Mouse (Mus musculus) mouse embryonic stem cell (cell line): ENCODE measurements at regions not wholly inside any gene's neighbourhood (a gene's known extent, or its start where the extent isn't known, plus 50 kb on each side); places are given as distances from the start of the nearest gene placed in this dataset.

Experiments
- in situ Hi-C, 2 experiments: fragments of 300-500 bp; cut with MboI; formaldehyde crosslinking; loops; 1 replicate in 1 of 2; 3 replicates in 1 of 2; pipeline ENCODE4 v1.14.3; 2019 to 2020; ENCODE audit warnings: low sequenced_read_pairs in 2 of 2, low pct_unique_long_range_greater_than_20kb in 1 of 2, mixed read lengths in 1 of 2; ENCODE audit not compliant: unreplicated experiment in 1 of 2

GRCm38 (mm10) chr10:118648111-118648510 lies 207.3 kb downstream of the Ifng start:
- in situ Hi-C loops, result no loop called here

GRCm38 (mm10) chr10:118656561-118656960 lies 213.4 kb downstream of the Dyrk2 start:
- in situ Hi-C loops, result no loop called here

GRCm38 (mm10) chr10:118666009-118666408 lies 204.0 kb downstream of the Dyrk2 start:
- in situ Hi-C loops, result loop anchor here in 1 of 2 experiments (5.0 kb wide), 1 partner anchor 51 kb away; no protein-coding TSS in a partner anchor

GRCm38 (mm10) chr10:118675816-118676465 lies 194.1 kb downstream of the Dyrk2 start:
- in situ Hi-C loops, result no loop called here

- in situ Hi-C loops, result no loop called here
Observed at GRCm38 (mm10) chr10:118678750-118679418, 191.1 kb downstream of the Dyrk2 start.

- in situ Hi-C loops, result no loop called here
Observed at GRCm38 (mm10) chr10:118679507-118679906, 190.5 kb downstream of the Dyrk2 start.

DNA sequence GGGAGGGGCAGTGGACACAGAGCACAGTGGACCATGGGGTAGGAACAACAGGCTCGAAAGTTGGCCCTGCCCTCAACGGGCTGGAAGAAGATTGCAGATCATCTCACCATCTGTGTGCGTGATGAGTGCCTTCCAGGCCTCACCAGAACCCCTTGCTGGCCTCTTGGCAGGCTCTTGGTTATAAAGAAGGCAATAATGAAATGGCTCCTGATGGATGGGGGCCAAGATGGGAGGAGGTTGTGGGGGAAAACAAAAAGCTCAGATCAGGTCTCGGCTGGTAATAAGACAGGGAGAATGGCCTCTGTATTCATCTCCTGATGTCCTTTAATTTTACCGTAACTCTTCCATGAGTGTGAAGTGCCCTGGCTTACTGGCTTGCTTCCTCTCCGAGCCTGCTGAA lies 189.1 kb downstream of the Dyrk2 start:
- in situ Hi-C loops, result no loop called here

DNA sequence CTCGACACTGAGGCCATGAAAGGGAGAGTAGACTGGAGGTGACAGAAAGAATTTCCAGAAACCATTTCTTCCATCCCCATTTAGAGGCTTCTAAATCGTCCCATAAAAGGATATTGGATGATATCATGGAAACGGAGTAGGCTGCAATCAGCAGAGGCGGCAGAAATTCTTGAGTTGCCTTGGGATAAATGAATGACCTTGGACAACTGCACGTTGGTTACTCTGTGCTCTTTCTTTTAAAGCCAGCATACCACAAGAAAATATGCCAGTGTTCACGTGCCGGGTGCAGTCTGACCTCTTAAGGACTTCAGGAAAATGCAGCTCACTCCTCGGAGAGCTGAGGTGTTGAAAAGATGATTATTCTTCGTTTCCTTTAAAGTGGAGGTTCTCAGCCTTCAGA lies 186.7 kb downstream of the Dyrk2 start:
- in situ Hi-C loops, result no loop called here

- in situ Hi-C loops, result no loop called here
Observed at GRCm38 (mm10) chr10:118699292-118699691, 170.7 kb downstream of the Dyrk2 start.

DNA sequence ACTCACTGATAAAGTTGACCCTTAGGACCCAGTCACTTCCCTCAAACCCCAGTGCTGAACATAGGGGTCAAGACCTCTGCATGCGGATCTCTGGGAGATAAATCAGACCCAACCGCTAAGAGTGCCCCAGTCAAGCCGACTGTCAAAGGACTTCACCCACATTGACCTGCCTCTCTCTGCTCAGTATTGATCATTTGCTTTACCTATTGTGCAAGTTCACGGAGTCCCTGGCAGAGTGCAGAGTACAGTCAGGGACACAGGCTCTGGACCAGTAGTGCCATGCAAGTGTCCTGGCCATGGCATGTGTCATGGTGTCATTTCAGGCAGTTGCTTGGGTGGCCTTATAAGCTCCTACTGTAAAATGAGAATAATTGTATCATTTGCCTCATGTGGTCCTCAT lies 169.9 kb downstream of the Dyrk2 start:
- in situ Hi-C loops, result no loop called here

- in situ Hi-C loops, result no loop called here
Observed at GRCm38 (mm10) chr10:118706020-118706419, 164.0 kb downstream of the Dyrk2 start.

DNA sequence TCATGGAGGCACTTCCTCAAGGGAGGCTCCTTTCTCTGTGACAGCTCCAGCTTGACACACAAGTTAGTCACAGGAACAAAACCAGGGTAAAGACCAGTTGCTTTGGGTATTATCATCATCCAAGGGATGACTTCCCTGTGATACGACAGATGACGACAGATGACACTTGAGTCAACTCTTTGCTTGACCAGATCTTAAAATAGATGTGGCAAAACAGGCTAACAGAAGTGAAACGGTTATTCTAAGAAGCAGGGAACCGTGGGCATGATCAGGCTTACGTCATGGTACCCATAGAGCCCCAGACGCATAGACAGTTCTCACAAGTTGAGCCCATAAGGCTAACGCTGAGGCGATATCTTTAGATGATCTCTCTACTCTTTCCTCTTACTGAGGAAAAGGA lies 160.3 kb downstream of the Dyrk2 start:
- in situ Hi-C loops, result no loop called here

DNA sequence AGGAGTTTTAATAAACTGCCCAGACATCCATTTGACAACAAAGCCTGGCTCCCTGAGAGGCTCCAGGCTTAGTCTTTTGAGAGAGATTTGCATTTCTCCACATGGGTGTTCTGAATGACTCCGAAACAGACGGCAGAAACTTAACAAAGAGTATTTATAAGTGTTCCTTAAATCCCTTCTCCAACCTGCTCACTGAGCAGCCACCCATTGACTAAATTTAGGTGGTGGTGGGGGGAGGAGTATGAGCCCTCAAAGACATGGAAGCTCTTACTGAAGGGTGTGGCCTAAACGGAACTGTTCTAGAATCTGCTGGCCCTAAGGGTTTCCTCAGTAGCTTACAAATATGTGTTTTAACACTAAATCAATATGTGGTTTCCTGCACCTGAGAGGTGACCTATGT lies 158.5 kb downstream of the Dyrk2 start:
- in situ Hi-C loops, result no loop called here

DNA sequence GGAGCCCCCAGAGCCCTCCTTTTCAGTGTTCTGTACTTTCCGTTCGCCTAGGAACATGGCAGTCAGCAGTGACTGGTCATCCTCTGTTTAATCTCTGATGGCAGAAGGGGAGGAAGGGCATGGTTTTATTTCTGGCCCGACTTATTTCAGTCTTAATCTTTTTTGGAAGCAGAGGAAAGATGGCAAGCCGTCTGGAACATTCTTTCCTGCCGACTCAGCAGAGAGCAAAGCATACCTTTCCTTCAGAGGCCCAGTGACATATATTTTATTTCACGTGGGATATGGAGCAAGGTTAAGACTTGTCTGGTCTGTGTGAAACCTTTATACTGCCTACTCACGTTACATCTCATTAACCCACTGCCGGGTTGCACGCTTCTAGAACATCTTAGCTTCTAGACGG lies 158.1 kb downstream of the Dyrk2 start:
- in situ Hi-C loops, result no loop called here

DNA sequence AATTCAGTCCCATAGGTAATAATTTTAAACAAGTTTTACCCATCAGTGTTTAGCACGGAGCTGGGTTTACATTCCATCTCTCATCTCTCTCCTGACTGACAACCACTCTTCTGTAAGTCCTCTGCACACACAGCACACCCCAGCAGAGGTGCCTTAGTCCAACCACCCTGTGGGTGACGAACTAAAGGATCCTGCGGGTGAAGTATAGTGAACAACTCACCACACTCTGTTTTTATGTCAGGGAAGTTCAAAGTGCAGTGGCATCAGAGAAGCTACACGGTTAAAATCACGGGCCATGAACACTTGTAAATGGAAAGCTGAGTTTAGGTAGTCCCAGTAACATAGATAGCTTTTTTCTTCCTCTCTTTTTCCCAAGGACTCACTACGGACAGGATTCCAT lies 157.1 kb downstream of the Dyrk2 start:
- in situ Hi-C loops, result no loop called here

GRCm38 (mm10) chr10:118714179-118714581 lies 155.8 kb downstream of the Dyrk2 start:
- in situ Hi-C loops, result no loop called here

GRCm38 (mm10) chr10:118714595-118714994 lies 155.4 kb downstream of the Dyrk2 start:
- in situ Hi-C loops, result no loop called here

- in situ Hi-C loops, result no loop called here
Observed at GRCm38 (mm10) chr10:118720630-118721029, 149.4 kb downstream of the Dyrk2 start.

GRCm38 (mm10) chr10:118722132-118722551 lies 147.9 kb downstream of the Dyrk2 start:
- in situ Hi-C loops, result no loop called here

- in situ Hi-C loops, result no loop called here
Observed at GRCm38 (mm10) chr10:118722671-118723070, 147.3 kb downstream of the Dyrk2 start.
